Mouse (Mus musculus) G1E (cell line): ENCODE data around the gene Ntm.

ENCODE experiments used
- CTCF ChIP-seq: IDR thresholded peaks from 2 replicates; pipeline ENCODE4 v1.5.1; 2012; ENCODE audit warnings: low read depth, low read length, inconsistent platforms, mixed read lengths
- GATA1 ChIP-seq: IDR thresholded peaks from 2 replicates; pipeline ENCODE4 v1.6.1; 2012; ENCODE audit warnings: borderline replicate concordance, low read length, inconsistent platforms, mixed read lengths

DNA sequence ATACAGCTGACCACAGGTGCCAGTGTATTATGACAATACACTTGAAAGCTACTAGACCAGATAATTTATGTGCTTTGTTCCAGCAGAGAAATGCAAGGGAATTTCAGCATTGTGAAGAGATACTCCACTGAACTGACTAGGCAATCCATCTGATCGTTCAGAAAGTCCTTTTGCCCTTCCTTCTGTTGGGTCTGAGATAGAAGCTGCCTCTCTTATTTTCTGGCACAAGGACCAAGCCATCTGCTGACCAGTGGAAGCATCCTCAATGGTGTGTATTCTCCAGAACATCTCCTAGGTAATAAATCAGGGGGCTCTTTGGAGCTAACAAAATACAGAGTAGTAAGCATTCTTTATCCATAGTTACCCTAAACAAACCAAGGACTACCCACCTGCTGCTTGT, 438.8 kb downstream of the Ntm start:
- TF ChIP-seq CTCF, result no peak
- no peak for TF ChIP-seq GATA1
